Mouse (Mus musculus): ENCODE results near the gene Spred1. TPM values are rescaled to one million over a fixed set of nuclear protein-coding genes. Genes with fewer than 3 reads are reported as not detected.
A peak's percentile ranks its signal among the peaks of the same experiment; 100 is the strongest.

The Spred1 gene
- polyA plus RNA-seq, 1 experiment from 2014 or later = 11.5 TPM

- Histone ChIP-seq H3K36me3 (ENCODE audit: control insufficient read depth, insufficient read depth, low read length) (no peaks in the 10 kb centered on the region), H3K27me3 (replicated peaks; ENCODE audit: control insufficient read depth, insufficient read depth, low read length) (no peaks in the 10 kb centered on the region), H3K4me3 (ENCODE audit: low read depth, low read length) (no peak overlapping the region), H3K4me1 (ENCODE audit: control insufficient read depth, insufficient read depth, low read length) (peaks cover 6% of the 10 kb centered on the region), H3K9me3 (replicated peaks; ENCODE audit: control insufficient read depth, low read length) (no peaks in the 10 kb centered on the region), H3K27ac (ENCODE audit: low read depth, low read length) (no peak overlapping the region), H3K9ac (ENCODE audit: low read length) (no peak overlapping the region), H3K4me2 (ENCODE audit: low read length) (no peak overlapping the region)
- 87% methylated on average over 6 of the region's 6 CpGs for WGBS
- no peak for DNase-seq (ENCODE audit: low spot score)
- no peak for ATAC-seq
Measured at GRCm38 (mm10) chr2:117205066-117205465, 83.9 kb downstream of the Spred1 start.

- H3K36me3 ChIP-seq (ENCODE audit: control insufficient read depth, insufficient read depth, low read length) = no peaks in the 10 kb centered on the region
- H3K27ac ChIP-seq (ENCODE audit: low read depth, low read length) = no peak overlapping the region
- DNase-seq (ENCODE audit: low spot score) = peak; percentile 75
- H3K4me1 ChIP-seq (ENCODE audit: control insufficient read depth, insufficient read depth, low read length) = peaks cover 7% of the 10 kb centered on the region
- WGBS = 2% methylated on average over 6 of the region's 6 CpGs
- peak; percentile 94 for ATAC-seq
- peak overlapping the region; percentile 17; the same call in 1 of the 2 replicates for H3K9ac ChIP-seq (ENCODE audit: low read length)
- no peaks in the 10 kb centered on the region for H3K27me3 ChIP-seq (replicated peaks; ENCODE audit: control insufficient read depth, insufficient read depth, low read length)
- no peaks in the 10 kb centered on the region for H3K9me3 ChIP-seq (replicated peaks; ENCODE audit: control insufficient read depth, low read length)
- H3K4me3 ChIP-seq (ENCODE audit: low read depth, low read length) = no peak overlapping the region
- peak overlapping the region; percentile 33 for H3K4me2 ChIP-seq (ENCODE audit: low read length)
Measured at GRCm38 (mm10) chr2:117210416-117211085, 89.4 kb downstream of the Spred1 start.

- no peaks in the 10 kb centered on the region for H3K27me3 ChIP-seq (replicated peaks; ENCODE audit: control insufficient read depth, insufficient read depth, low read length)
- ATAC-seq (no peak), DNase-seq (ENCODE audit: low spot score) (no peak)
- H3K9ac ChIP-seq (ENCODE audit: low read length) = no peak overlapping the region
- H3K9me3 ChIP-seq (replicated peaks; ENCODE audit: control insufficient read depth, low read length) = no peaks in the 10 kb centered on the region
- no peaks in the 10 kb centered on the region for H3K4me1 ChIP-seq (ENCODE audit: control insufficient read depth, insufficient read depth, low read length)
- H3K4me3 ChIP-seq (ENCODE audit: low read depth, low read length) = no peak overlapping the region
- no peak overlapping the region for H3K4me2 ChIP-seq (ENCODE audit: low read length)
- no peaks in the 10 kb centered on the region for H3K36me3 ChIP-seq (ENCODE audit: control insufficient read depth, insufficient read depth, low read length)
- 59% methylated on average over 2 of the region's 2 CpGs for WGBS
- no peak overlapping the region for H3K27ac ChIP-seq (ENCODE audit: low read depth, low read length)
Measured at GRCm38 (mm10) chr2:117216152-117216551, 95.0 kb downstream of the Spred1 start.

- no peak for DNase-seq (ENCODE audit: low spot score)
- Histone ChIP-seq H3K9ac (ENCODE audit: low read length) (no peak overlapping the region), H3K4me3 (ENCODE audit: low read depth, low read length) (no peak overlapping the region), H3K4me1 (ENCODE audit: control insufficient read depth, insufficient read depth, low read length) (no peaks in the 10 kb centered on the region), H3K4me2 (ENCODE audit: low read length) (no peak overlapping the region), H3K27me3 (replicated peaks; ENCODE audit: control insufficient read depth, insufficient read depth, low read length) (no peaks in the 10 kb centered on the region), H3K9me3 (replicated peaks; ENCODE audit: control insufficient read depth, low read length) (no peaks in the 10 kb centered on the region), H3K27ac (ENCODE audit: low read depth, low read length) (no peak overlapping the region), H3K36me3 (ENCODE audit: control insufficient read depth, insufficient read depth, low read length) (no peaks in the 10 kb centered on the region)
- peak; percentile 23; the same call in 1 of the 2 replicates for ATAC-seq
- 13% methylated on average over 13 of the region's 15 CpGs for WGBS
Measured at GRCm38 (mm10) chr2:117217695-117218216, 96.6 kb downstream of the Spred1 start.

- 93% methylated on average over 4 of the region's 4 CpGs for WGBS
- H3K9me3 ChIP-seq (replicated peaks; ENCODE audit: control insufficient read depth, low read length) = no peaks in the 10 kb centered on the region
- DNase-seq (ENCODE audit: low spot score) (no peak), ATAC-seq (no peak)
- H3K27ac ChIP-seq (ENCODE audit: low read depth, low read length) = no peak overlapping the region
- H3K27me3 ChIP-seq (replicated peaks; ENCODE audit: control insufficient read depth, insufficient read depth, low read length) = no peaks in the 10 kb centered on the region
- H3K4me2 ChIP-seq (ENCODE audit: low read length) = no peak overlapping the region
- H3K4me3 ChIP-seq (ENCODE audit: low read depth, low read length) = no peak overlapping the region
- no peak overlapping the region for H3K9ac ChIP-seq (ENCODE audit: low read length)
- H3K4me1 ChIP-seq (ENCODE audit: control insufficient read depth, insufficient read depth, low read length) = no peaks in the 10 kb centered on the region
- no peaks in the 10 kb centered on the region for H3K36me3 ChIP-seq (ENCODE audit: control insufficient read depth, insufficient read depth, low read length)
Measured at GRCm38 (mm10) chr2:117219536-117219935, 98.4 kb downstream of the Spred1 start.

- no peak overlapping the region for H3K4me2 ChIP-seq (ENCODE audit: low read length)
- no peak overlapping the region for H3K4me3 ChIP-seq (ENCODE audit: low read depth, low read length)
- ATAC-seq = no peak
- no peak for DNase-seq (ENCODE audit: low spot score)
- no peak overlapping the region for H3K27ac ChIP-seq (ENCODE audit: low read depth, low read length)
- no peaks in the 10 kb centered on the region for H3K9me3 ChIP-seq (replicated peaks; ENCODE audit: control insufficient read depth, low read length)
- no peaks in the 10 kb centered on the region for H3K4me1 ChIP-seq (ENCODE audit: control insufficient read depth, insufficient read depth, low read length)
- no peak overlapping the region for H3K9ac ChIP-seq (ENCODE audit: low read length)
- no peaks in the 10 kb centered on the region for H3K36me3 ChIP-seq (ENCODE audit: control insufficient read depth, insufficient read depth, low read length)
- H3K27me3 ChIP-seq (replicated peaks; ENCODE audit: control insufficient read depth, insufficient read depth, low read length) = no peaks in the 10 kb centered on the region
- 88% methylated on average over 9 of the region's 9 CpGs for WGBS
Measured at GRCm38 (mm10) chr2:117222651-117223050, 101.5 kb downstream of the Spred1 start.

- Histone ChIP-seq H3K4me3 (ENCODE audit: low read depth, low read length) (no peak overlapping the region), H3K9me3 (replicated peaks; ENCODE audit: control insufficient read depth, low read length) (no peaks in the 10 kb centered on the region), H3K36me3 (ENCODE audit: control insufficient read depth, insufficient read depth, low read length) (no peaks in the 10 kb centered on the region), H3K27me3 (replicated peaks; ENCODE audit: control insufficient read depth, insufficient read depth, low read length) (no peaks in the 10 kb centered on the region), H3K27ac (ENCODE audit: low read depth, low read length) (peak overlapping the region; percentile 33; the same call in 1 of the 2 replicates), H3K9ac (ENCODE audit: low read length) (no peak overlapping the region), H3K4me2 (ENCODE audit: low read length) (peak overlapping the region; percentile 4; the same call in 1 of the 2 replicates), H3K4me1 (ENCODE audit: control insufficient read depth, insufficient read depth, low read length) (no peaks in the 10 kb centered on the region)
- peak; percentile 66; the same call in 1 of the 2 replicates for ATAC-seq
- WGBS = 45% methylated on average over 11 of the region's 11 CpGs
- DNase-seq (ENCODE audit: low spot score) = peak; percentile 55
Measured at GRCm38 (mm10) chr2:117228601-117229125, 107.5 kb downstream of the Spred1 start.

GRCm38 (mm10) chr2:117230261-117230660 lies 109.1 kb downstream of the Spred1 start:
- Histone ChIP-seq H3K27ac (ENCODE audit: low read depth, low read length) (no peak overlapping the region), H3K4me3 (ENCODE audit: low read depth, low read length) (no peak overlapping the region), H3K9ac (ENCODE audit: low read length) (no peak overlapping the region), H3K36me3 (ENCODE audit: control insufficient read depth, insufficient read depth, low read length) (no peaks in the 10 kb centered on the region), H3K4me2 (ENCODE audit: low read length) (no peak overlapping the region), H3K9me3 (replicated peaks; ENCODE audit: control insufficient read depth, low read length) (no peaks in the 10 kb centered on the region), H3K27me3 (replicated peaks; ENCODE audit: control insufficient read depth, insufficient read depth, low read length) (no peaks in the 10 kb centered on the region), H3K4me1 (ENCODE audit: control insufficient read depth, insufficient read depth, low read length) (no peaks in the 10 kb centered on the region)
- ATAC-seq (no peak), DNase-seq (ENCODE audit: low spot score) (no peak)
- 80% methylated on average over 7 of the region's 7 CpGs for WGBS

GRCm38 (mm10) chr2:117231257-117231656 lies 110.1 kb downstream of the Spred1 start:
- H3K27ac ChIP-seq (ENCODE audit: low read depth, low read length) = no peak overlapping the region
- WGBS = 8% methylated on average over 13 of the region's 13 CpGs
- no peak overlapping the region for H3K9ac ChIP-seq (ENCODE audit: low read length)
- ATAC-seq = peak; percentile 87
- peak; percentile 86 for DNase-seq (ENCODE audit: low spot score)
- H3K36me3 ChIP-seq (ENCODE audit: control insufficient read depth, insufficient read depth, low read length) = no peaks in the 10 kb centered on the region
- H3K27me3 ChIP-seq (replicated peaks; ENCODE audit: control insufficient read depth, insufficient read depth, low read length) = no peaks in the 10 kb centered on the region
- H3K9me3 ChIP-seq (replicated peaks; ENCODE audit: control insufficient read depth, low read length) = no peaks in the 10 kb centered on the region
- H3K4me2 ChIP-seq (ENCODE audit: low read length) = no peak overlapping the region
- H3K4me1 ChIP-seq (ENCODE audit: control insufficient read depth, insufficient read depth, low read length) = no peaks in the 10 kb centered on the region
- H3K4me3 ChIP-seq (ENCODE audit: low read depth, low read length) = no peak overlapping the region

All from forebrain, embryonic 14.5 days (tissue).